ENCODE assay signal across 8 mouse cellular contexts in genomic region chr11:54027131-54028043, GRCm38 (mm10). TPM values are rescaled to one million over a fixed set of nuclear protein-coding genes. Genes with fewer than 3 reads are reported as not detected.
DNase-seq lines count a peak whose midpoint lies in the region; ATAC-seq and TF ChIP-seq lines count a peak whose summit lies in the region.

No protein-coding gene starts in this region.

- DNase-seq in lung, embryonic 14.5 days: no peak
- DNase-seq in lung, postnatal 14 days: no peak
- peak; percentile 60 for DNase-seq in cerebellum, adult 8-10 months
- DNase-seq in layer of hippocampus, adult 18-20 months (ENCODE audit: low spot score in 2 of 2): no peak
- no peak for DNase-seq in thymus, adult 18-20 months
- DNase-seq in layer of hippocampus, adult 11-12 months (ENCODE audit: low spot score): no peak

- peak; percentile 47; the same call in 1 of the 2 replicates for ATAC-seq in lung, embryonic 14.5 days (ENCODE audit: insufficient read depth)
- ATAC-seq in granulocyte monocyte progenitor cell, adult 5-6 weeks (replicated peaks; ENCODE audit: poor library complexity, severe bottlenecking): peak; percentile 51

- no peak overlapping the region; the same call in 1 of the 2 replicates for H3K27ac ChIP-seq in lung, embryonic 14.5 days (ENCODE audit: low read depth)
- H3K27ac ChIP-seq in macrophage: peak overlapping the region; percentile 19; the same call in 1 of the 2 replicates

- H3K4me1 ChIP-seq in lung, embryonic 14.5 days (ENCODE audit: insufficient read depth): 0 out of 2 replicates have a peak, but pooled peaks cover 3% of the 10 kb centered on the region

- peak overlapping the region; percentile 63 for H3K9ac ChIP-seq in lung, embryonic 14.5 days

- H3K4me3 ChIP-seq in lung, embryonic 14.5 days (ENCODE audit: low read depth, low read length): peak overlapping the region; percentile 44
- H3K4me3 ChIP-seq in macrophage (ENCODE audit: inconsistent target): peak overlapping the region; percentile 43

- peak overlapping the region; percentile 95 for H3K4me2 ChIP-seq in lung, embryonic 14.5 days

- no peaks in the 10 kb centered on the region for H3K9me3 ChIP-seq in lung, embryonic 14.5 days (ENCODE audit: low read depth, low read length)

- no peaks in the 10 kb centered on the region for H3K36me3 ChIP-seq in lung, embryonic 14.5 days (ENCODE audit: insufficient read depth)
- H3K36me3 ChIP-seq in macrophage (ENCODE audit: inconsistent target): no peaks in the 10 kb centered on the region

- peaks cover 11% of the 10 kb centered on the region for H3K27me3 ChIP-seq in lung, embryonic 14.5 days (ENCODE audit: insufficient read depth, low read length)

- TF ChIP-seq CTCF in lung, embryonic 14.5 days (IDR thresholded peaks at IDR 0.05; ENCODE audit: low read depth): no peak

- WGBS in lung, embryonic 14.5 days: 14% methylated on average over 31 of the region's 31 CpGs
- 26% methylated on average over 31 of the region's 31 CpGs for WGBS in macrophage (ENCODE audit: missing documents)

- H3K79me2 ChIP-seq in macrophage (ENCODE audit: inconsistent target): no peaks in the 10 kb centered on the region

RNA-seq across cellular contexts. Expression of gene Slc22a4, which starts 0.5 kb away (rescaled TPM):
- 0.38 and 0.45 TPM in 2 replicates for polyA plus RNA-seq in lung, embryonic 14.5 days (2014; fragmentation: Nextera tagmentation; extraction: Ambion mirVana)
- 20.0 and 36.7 TPM in 2 replicates for total RNA-seq in granulocyte monocyte progenitor cell, adult 5-6 weeks (2014; fragmentation: Nextera tagmentation)
- 19.6 and 21.0 TPM in 2 replicates for total RNA-seq in granulocyte monocyte progenitor cell, adult 5-6 weeks (2017)
- 10 to 100 TPM in 13 of 26 experiments, 1 to 10 TPM in 13; 1.9 to 32.1 (median 9.7) TPM for total RNA-seq in macrophage (2018; cell fraction: chromatin; rRNA removed)
- total RNA-seq in macrophage (2018; cell fraction: cytosol; rRNA removed): 1 to 10 TPM; 1.8 to 7.3 (median 3.7) TPM
- 10 to 100 TPM in 5 of 26 experiments, 1 to 10 TPM in 21; 1.1 to 17.3 (median 6.6) TPM for total RNA-seq in macrophage (2018; cell fraction: nucleus; rRNA removed)
- polyA plus RNA-seq in macrophage (2018): 2.7 to 8.2 TPM (median 6.2 TPM) in 3 replicates
- 1 to 10 TPM; 6.1 to 6.7 TPM for total RNA-seq in layer of hippocampus, adult 18-20 months (2021)

RNA-seq across cellular contexts. Expression of gene Pdlim4, which starts 41.4 kb away (rescaled TPM):
- 12.1 and 12.6 TPM in 2 replicates for polyA plus RNA-seq in lung, embryonic 14.5 days (2014; fragmentation: Nextera tagmentation; extraction: Ambion mirVana)
- total RNA-seq in granulocyte monocyte progenitor cell, adult 5-6 weeks (2014; fragmentation: Nextera tagmentation): 0.70 and 4.5 TPM in 2 replicates
- 0.47 TPM in 1 of 2 replicates, not detected in the other for total RNA-seq in granulocyte monocyte progenitor cell, adult 5-6 weeks (2017)
- 10 to 100 TPM; 13.2 to 89.9 (median 45.3) TPM for total RNA-seq in macrophage (2018; cell fraction: chromatin; rRNA removed)
- 10 to 100 TPM; 32.2 to 67.7 (median 41.7) TPM for total RNA-seq in macrophage (2018; cell fraction: cytosol; rRNA removed)
- 10 to 100 TPM; 15.0 to 75.9 (median 36.0) TPM for total RNA-seq in macrophage (2018; cell fraction: nucleus; rRNA removed)
- 33.9 to 78.0 TPM (median 67.8 TPM) in 3 replicates for polyA plus RNA-seq in macrophage (2018)
- 10 to 100 TPM; 14.8 to 15.4 TPM for total RNA-seq in layer of hippocampus, adult 18-20 months (2021)

RNA-seq across cellular contexts. Expression of gene Slc22a21, which starts 47.3 kb away (rescaled TPM):
- polyA plus RNA-seq in lung, embryonic 14.5 days (2014; fragmentation: Nextera tagmentation; extraction: Ambion mirVana): 5.7 and 5.8 TPM in 2 replicates
- 1.1 and 2.9 TPM in 2 replicates for total RNA-seq in granulocyte monocyte progenitor cell, adult 5-6 weeks (2014; fragmentation: Nextera tagmentation)
- 0.88 and 2.3 TPM in 2 replicates for total RNA-seq in granulocyte monocyte progenitor cell, adult 5-6 weeks (2017)
- total RNA-seq in macrophage (2018; cell fraction: chromatin; rRNA removed): 10 to 100 TPM in 15 of 26 experiments, 1 to 10 TPM in 11; 4.4 to 18.5 (median 10.5) TPM
- 1 to 10 TPM in 22 of 26 experiments, under 1 TPM in 4; 0.76 to 2.5 (median 1.5) TPM for total RNA-seq in macrophage (2018; cell fraction: cytosol; rRNA removed)
- 10 to 100 TPM in 9 of 26 experiments, 1 to 10 TPM in 17; 3.7 to 19.7 (median 7.4) TPM for total RNA-seq in macrophage (2018; cell fraction: nucleus; rRNA removed)
- polyA plus RNA-seq in macrophage (2018): 0.66 to 2.6 TPM (median 1.7 TPM) in 3 replicates
- total RNA-seq in layer of hippocampus, adult 18-20 months (2021): 1 to 10 TPM; 1.0 to 1.3 TPM
